Mouse (Mus musculus) kidney, embryonic 14.5 days (tissue): ENCODE measurements around the gene Spats1. TPM values are rescaled to one million over a fixed set of nuclear protein-coding genes. Genes with fewer than 3 reads are reported as not detected.
"Not testable (repeated sequence)": the region's sequence is repeated elsewhere in the genome, so short reads cannot be mapped to it uniquely, and the experiment has no call there.

ENCODE experiments used
- ATAC-seq: fragments of 200-750 bp; cut with Nextera tagmentation; 2 replicates; pipeline ENCODE4 v1.8.0; 2017; ENCODE audit warnings: moderate number of reproducible peaks, mild to moderate bottlenecking, moderate TSS enrichment, moderate library complexity; ENCODE audit not compliant: low FRiP score, low TSS enrichment
- H3K27ac ChIP-seq: fragments of 300-500 bp; sonication (generic); 2 replicates; pipeline ENCODE4 v1.5.1; 2014; ENCODE audit warnings: low read depth, mild to moderate bottlenecking, low read length, moderate library complexity, mixed read lengths
- H3K27me3 ChIP-seq: fragments of 300-500 bp; sonication (generic); 2 replicates; pipeline ENCODE4 v1.6.1; 2014; ENCODE audit warnings: mild to moderate bottlenecking, low read length; ENCODE audit not compliant: control insufficient read depth, insufficient read depth
- H3K36me3 ChIP-seq: fragments of 300-500 bp; sonication (generic); 2 replicates; pipeline ENCODE4 v1.6.1; 2014; ENCODE audit warnings: low read length, mixed read lengths; ENCODE audit not compliant: control insufficient read depth, insufficient read depth
- H3K4me1 ChIP-seq: fragments of 300-500 bp; sonication (generic); 2 replicates; pipeline ENCODE4 v1.6.1; 2014; ENCODE audit warnings: low read length, mixed read lengths; ENCODE audit not compliant: control insufficient read depth, insufficient read depth
- H3K4me2 ChIP-seq: fragments of 300-500 bp; sonication (generic); replicated peaks from 2 replicates; pipeline ENCODE4 v1.6.1; 2014; ENCODE audit warnings: low read depth, mild to moderate bottlenecking, low read length
- H3K4me3 ChIP-seq: fragments of 300-500 bp; sonication (generic); 2 replicates; pipeline ENCODE4 v1.5.1; 2014; ENCODE audit warnings: mild to moderate bottlenecking, low read length
- H3K9ac ChIP-seq: fragments of 300-500 bp; sonication (generic); 2 replicates; pipeline ENCODE4 v1.6.1; 2014; ENCODE audit warnings: low read depth, mild to moderate bottlenecking, low read length, moderate library complexity
- H3K9me3 ChIP-seq: fragments of 300-500 bp; sonication (generic); 2 replicates; pipeline ENCODE4 v1.6.1; 2016; ENCODE audit warnings: low read length; ENCODE audit not compliant: control insufficient read depth
- WGBS: fragments of 180-500 bp; shearing (Covaris S2); extraction: QIAGEN DNeasy Blood & Tissue Kit; methylation state at CpG from one replicate; pipeline ENCODE4 v1.1.7; 2014; 5-methylcytosine and 5-hydroxymethylcytosine counted together
- polyA plus RNA-seq: library from polyadenylated mRNA; unstranded; fragments of >200 nt; fragmentation: Nextera tagmentation; extraction: Ambion mirVana; gene quantifications from 2 replicates; pipeline ENCODE4 v1.2.1, GENCODE M21; 2014

The Spats1 gene
- polyA plus RNA-seq, 1 experiment from 2014 or later, result 0.76 TPM

- Histone ChIP-seq H3K27ac (no peak overlapping the region), H3K36me3 (no peaks in the 10 kb centered on the region), H3K4me2 (no peak overlapping the region), H3K4me3 (no peak overlapping the region), H3K27me3 (no peaks in the 10 kb centered on the region), H3K9me3 (no peaks in the 10 kb centered on the region), H3K9ac (no peak overlapping the region), H3K4me1 (no peaks in the 10 kb centered on the region)
- ATAC-seq, result no peak
- WGBS, result 80% methylated on average over 4 of the region's 4 CpGs
These were observed 16.7 kb downstream of the Spats1 start for GRCm38 (mm10) chr17:45458516-45458915.

- Histone ChIP-seq H3K4me3 (no peak overlapping the region), H3K27ac (no peak overlapping the region), H3K4me2 (no peak overlapping the region), H3K9ac (no peak overlapping the region), H3K27me3 (no peaks in the 10 kb centered on the region), H3K36me3 (no peaks in the 10 kb centered on the region), H3K9me3 (no peaks in the 10 kb centered on the region), H3K4me1 (no peaks in the 10 kb centered on the region)
- WGBS, result 95% methylated on average over 5 of the region's 5 CpGs
- no peak for ATAC-seq
These were observed 17.7 kb downstream of the Spats1 start for GRCm38 (mm10) chr17:45457487-45457886.

- Histone ChIP-seq H3K4me1 (no peaks in the 10 kb centered on the region), H3K4me2 (no peak overlapping the region), H3K4me3 (no peak overlapping the region), H3K9ac (no peak overlapping the region), H3K36me3 (no peaks in the 10 kb centered on the region), H3K27me3 (no peaks in the 10 kb centered on the region), H3K9me3 (no peaks in the 10 kb centered on the region), H3K27ac (no peak overlapping the region)
- 66% methylated on average over 13 of the region's 13 CpGs for WGBS
- ATAC-seq, result no peak
These were observed 18.7 kb downstream of the Spats1 start for GRCm38 (mm10) chr17:45456260-45457152.

GRCm38 (mm10) chr17:45455783-45456182 is 19.4 kb downstream of the Spats1 start:
- H3K27ac ChIP-seq, H3K27me3 ChIP-seq, ATAC-seq, H3K36me3 ChIP-seq, H3K4me1 ChIP-seq, H3K9ac ChIP-seq, H3K4me2 ChIP-seq, H3K9me3 ChIP-seq, H3K4me3 ChIP-seq: not testable (repeated sequence)
- WGBS, result 94% methylated on average over 8 of the region's 9 CpGs

- H3K27ac ChIP-seq, result no peak overlapping the region
- no peak overlapping the region for H3K4me2 ChIP-seq
- no peaks in the 10 kb centered on the region for H3K27me3 ChIP-seq
- H3K9ac ChIP-seq, result no peak overlapping the region
- no peaks in the 10 kb centered on the region for H3K9me3 ChIP-seq
- no peak overlapping the region for H3K4me3 ChIP-seq
- WGBS, result 88% methylated on average over 2 of the region's 2 CpGs
- no peaks in the 10 kb centered on the region for H3K4me1 ChIP-seq
- ATAC-seq, result no peak
- no peaks in the 10 kb centered on the region for H3K36me3 ChIP-seq
These were observed 20.4 kb downstream of the Spats1 start for GRCm38 (mm10) chr17:45454794-45455193.

- Histone ChIP-seq H3K4me2 (no peak overlapping the region), H3K4me3 (no peak overlapping the region), H3K27ac (no peak overlapping the region), H3K36me3 (no peaks in the 10 kb centered on the region), H3K9me3 (no peaks in the 10 kb centered on the region), H3K9ac (no peak overlapping the region), H3K27me3 (no peaks in the 10 kb centered on the region), H3K4me1 (no peaks in the 10 kb centered on the region)
- ATAC-seq, result no peak
- WGBS, result 84% methylated on average over 1 of the region's 1 CpGs
These were observed 22.9 kb downstream of the Spats1 start for GRCm38 (mm10) chr17:45452271-45452670.

GRCm38 (mm10) chr17:45450153-45450552 is 25.1 kb downstream of the Spats1 start:
- Histone ChIP-seq H3K9ac (no peak overlapping the region), H3K4me3 (no peak overlapping the region), H3K27ac (no peak overlapping the region), H3K36me3 (no peaks in the 10 kb centered on the region), H3K9me3 (no peaks in the 10 kb centered on the region), H3K4me1 (no peaks in the 10 kb centered on the region), H3K4me2 (no peak overlapping the region), H3K27me3 (no peaks in the 10 kb centered on the region)
- WGBS, result 93% methylated on average over 6 of the region's 6 CpGs
- ATAC-seq, result no peak

GRCm38 (mm10) chr17:45449586-45449985 is 25.6 kb downstream of the Spats1 start:
- no peak for ATAC-seq

GRCm38 (mm10) chr17:45447063-45447462 is 28.2 kb downstream of the Spats1 start:
- H3K9me3 ChIP-seq, result no peaks in the 10 kb centered on the region
- H3K36me3 ChIP-seq, result no peaks in the 10 kb centered on the region
- no peak overlapping the region for H3K4me2 ChIP-seq
- 85% methylated on average over 2 of the region's 2 CpGs for WGBS
- H3K4me3 ChIP-seq, result no peak overlapping the region
- H3K27ac ChIP-seq, result no peak overlapping the region
- H3K4me1 ChIP-seq, result no peaks in the 10 kb centered on the region
- ATAC-seq, result no peak
- H3K27me3 ChIP-seq, result no peaks in the 10 kb centered on the region
- no peak overlapping the region for H3K9ac ChIP-seq

More at GRCm38 (mm10) chr17:45449586-45449985, 25.6 kb downstream of the Spats1 start:
- no peaks in the 10 kb centered on the region for H3K27me3 ChIP-seq
- no peak overlapping the region for H3K27ac ChIP-seq
- no peak overlapping the region for H3K4me2 ChIP-seq
- 94% methylated on average over 8 of the region's 8 CpGs for WGBS
- H3K4me1 ChIP-seq, result no peaks in the 10 kb centered on the region
- H3K36me3 ChIP-seq, result no peaks in the 10 kb centered on the region
- no peak overlapping the region for H3K4me3 ChIP-seq
- no peaks in the 10 kb centered on the region for H3K9me3 ChIP-seq
- no peak overlapping the region for H3K9ac ChIP-seq
